Mouse (Mus musculus): Measurements from ENCODE around the gene H2-DMb2. TPM values are rescaled to one million over a fixed set of nuclear protein-coding genes. Genes with fewer than 3 reads are reported as not detected.

Gene H2-DMb2
- polyA plus RNA-seq, 1 experiment from 2014 or later: not detected

DNA sequence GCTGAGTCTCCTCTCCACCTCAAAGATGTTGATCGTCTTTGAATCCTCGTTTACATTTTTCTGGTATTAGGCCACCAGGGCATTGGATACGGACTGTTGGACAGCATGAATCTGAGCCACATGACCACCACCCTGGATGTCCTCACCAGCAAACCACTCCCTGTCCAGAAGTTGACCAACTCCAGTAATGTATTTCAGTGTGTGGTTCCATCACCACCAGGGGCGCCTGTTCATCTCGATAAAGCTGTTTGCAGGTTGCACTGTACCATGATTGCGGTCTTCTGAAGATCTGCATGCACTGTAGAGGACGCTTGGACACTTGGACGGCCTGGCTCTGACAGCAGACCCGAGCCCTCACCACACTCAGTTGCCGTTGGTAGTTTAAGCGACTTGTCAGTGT, 9.8 kb upstream of the H2-DMb2 start:
- Histone ChIP-seq H3K4me1 (ENCODE audit: control insufficient read depth, insufficient read depth, low read length) (no peaks in the 10 kb centered on the region), H3K4me2 (ENCODE audit: low read depth, low read length) (no peak overlapping the region), H3K9me3 (replicated peaks; ENCODE audit: control insufficient read depth, low read length) (no peaks in the 10 kb centered on the region), H3K27ac (replicated peaks; ENCODE audit: low read depth, low read length) (no peak overlapping the region), H3K27me3 (ENCODE audit: control insufficient read depth, insufficient read depth, low read length) (peaks cover 3% of the 10 kb centered on the region; the same call in 1 of the 2 replicates), H3K4me3 (ENCODE audit: low read depth, low read length) (no peak overlapping the region), H3K36me3 (replicated peaks; ENCODE audit: control insufficient read depth, insufficient read depth, low read depth, low read length) (no peaks in the 10 kb centered on the region), H3K9ac (replicated peaks; ENCODE audit: low read length) (no peak overlapping the region)
- ATAC-seq (replicated peaks; ENCODE audit: insufficient number of reproducible peaks, low FRiP score, low TSS enrichment, low read depth) (no peak), DNase-seq (ENCODE audit: low spot score) (no peak)
- WGBS: 81% methylated on average over 11 of the region's 11 CpGs

DNA sequence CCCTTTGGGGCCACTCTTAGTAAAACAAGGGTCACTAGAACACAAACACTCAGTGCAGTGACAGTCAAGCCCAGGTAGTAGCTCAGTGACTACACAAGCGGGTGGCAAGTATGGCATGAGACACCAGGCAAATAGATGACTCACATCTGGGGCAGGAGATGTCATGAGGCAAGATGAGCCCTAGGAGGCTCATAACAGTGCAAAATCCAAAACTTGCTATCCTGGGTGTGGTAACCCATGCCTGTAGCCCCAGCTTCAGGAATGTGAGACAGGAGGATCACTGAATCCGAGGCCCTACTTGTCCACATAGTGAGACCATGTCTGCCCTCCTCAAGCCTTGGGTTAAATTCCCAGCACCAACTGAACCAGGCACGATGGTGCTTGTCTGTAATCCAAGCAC, 8.7 kb upstream of the H2-DMb2 start:
- 90% methylated on average over 3 of the region's 3 CpGs for WGBS
- DNase-seq (ENCODE audit: low spot score): no peak
- no peak overlapping the region for H3K9ac ChIP-seq (replicated peaks; ENCODE audit: low read length)

GRCm38 (mm10) chr17:34135297-34136224, 7.5 kb upstream of the H2-DMb2 start:
- WGBS: 6% methylated on average over 31 of the region's 31 CpGs
- no peak overlapping the region for H3K27ac ChIP-seq (replicated peaks; ENCODE audit: low read depth, low read length)
- H3K9me3 ChIP-seq (replicated peaks; ENCODE audit: control insufficient read depth, low read length): no peaks in the 10 kb centered on the region
- H3K4me1 ChIP-seq (ENCODE audit: control insufficient read depth, insufficient read depth, low read length): no peaks in the 10 kb centered on the region
- H3K9ac ChIP-seq (replicated peaks; ENCODE audit: low read length): no peak overlapping the region
- ATAC-seq (replicated peaks; ENCODE audit: insufficient number of reproducible peaks, low FRiP score, low TSS enrichment, low read depth): peak; percentile 96
- peak overlapping the region; percentile 28 for H3K4me3 ChIP-seq (ENCODE audit: low read depth, low read length)
- peak overlapping the region; percentile 66 for H3K4me2 ChIP-seq (ENCODE audit: low read depth, low read length)
- DNase-seq (ENCODE audit: low spot score): peak; percentile 99
- no peaks in the 10 kb centered on the region for H3K36me3 ChIP-seq (replicated peaks; ENCODE audit: control insufficient read depth, insufficient read depth, low read depth, low read length)
- H3K27me3 ChIP-seq (ENCODE audit: control insufficient read depth, insufficient read depth, low read length): peaks cover 5% of the 10 kb centered on the region

More for the DNA sequence above, 8.7 kb upstream of the H2-DMb2 start:
- Histone ChIP-seq H3K4me2 (ENCODE audit: low read depth, low read length) (no peak overlapping the region), H3K4me1 (ENCODE audit: control insufficient read depth, insufficient read depth, low read length) (no peaks in the 10 kb centered on the region), H3K4me3 (ENCODE audit: low read depth, low read length) (no peak overlapping the region), H3K27me3 (ENCODE audit: control insufficient read depth, insufficient read depth, low read length) (peaks cover 5% of the 10 kb centered on the region), H3K9me3 (replicated peaks; ENCODE audit: control insufficient read depth, low read length) (no peaks in the 10 kb centered on the region), H3K36me3 (replicated peaks; ENCODE audit: control insufficient read depth, insufficient read depth, low read depth, low read length) (no peaks in the 10 kb centered on the region), H3K27ac (replicated peaks; ENCODE audit: low read depth, low read length) (no peak overlapping the region)
- no peak for ATAC-seq (replicated peaks; ENCODE audit: insufficient number of reproducible peaks, low FRiP score, low TSS enrichment, low read depth)

DNA sequence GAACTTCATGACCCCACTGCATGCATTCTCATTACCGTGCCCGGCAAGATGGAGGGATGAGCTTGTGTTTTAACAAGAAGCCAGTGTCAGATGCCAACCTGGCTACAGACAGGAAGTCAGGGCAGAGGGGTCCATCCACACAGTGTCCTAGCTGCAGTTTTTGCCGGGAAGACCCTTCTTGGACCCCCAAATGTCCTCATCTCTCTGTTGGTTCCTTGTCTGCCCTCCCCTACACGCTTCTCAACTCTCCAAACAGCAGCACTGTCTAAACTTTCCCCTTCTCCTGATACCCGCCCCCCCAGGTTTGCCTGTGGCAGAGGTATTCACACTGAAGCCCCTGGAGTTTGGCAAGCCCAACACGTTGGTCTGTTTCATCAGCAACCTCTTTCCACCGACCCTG, 5.5 kb upstream of the H2-DMb2 start:
- H3K27me3 ChIP-seq (ENCODE audit: control insufficient read depth, insufficient read depth, low read length): peaks cover 5% of the 10 kb centered on the region
- H3K9me3 ChIP-seq (replicated peaks; ENCODE audit: control insufficient read depth, low read length): no peaks in the 10 kb centered on the region
- no peaks in the 10 kb centered on the region for H3K36me3 ChIP-seq (replicated peaks; ENCODE audit: control insufficient read depth, insufficient read depth, low read depth, low read length)
- no peak for DNase-seq (ENCODE audit: low spot score)
- H3K27ac ChIP-seq (replicated peaks; ENCODE audit: low read depth, low read length): no peak overlapping the region
- 74% methylated on average over 7 of the region's 7 CpGs for WGBS
- no peak overlapping the region for H3K4me3 ChIP-seq (ENCODE audit: low read depth, low read length)
- no peak overlapping the region for H3K4me2 ChIP-seq (ENCODE audit: low read depth, low read length)
- ATAC-seq (replicated peaks; ENCODE audit: insufficient number of reproducible peaks, low FRiP score, low TSS enrichment, low read depth): no peak
- H3K9ac ChIP-seq (replicated peaks; ENCODE audit: low read length): no peak overlapping the region
- H3K4me1 ChIP-seq (ENCODE audit: control insufficient read depth, insufficient read depth, low read length): no peaks in the 10 kb centered on the region

DNA sequence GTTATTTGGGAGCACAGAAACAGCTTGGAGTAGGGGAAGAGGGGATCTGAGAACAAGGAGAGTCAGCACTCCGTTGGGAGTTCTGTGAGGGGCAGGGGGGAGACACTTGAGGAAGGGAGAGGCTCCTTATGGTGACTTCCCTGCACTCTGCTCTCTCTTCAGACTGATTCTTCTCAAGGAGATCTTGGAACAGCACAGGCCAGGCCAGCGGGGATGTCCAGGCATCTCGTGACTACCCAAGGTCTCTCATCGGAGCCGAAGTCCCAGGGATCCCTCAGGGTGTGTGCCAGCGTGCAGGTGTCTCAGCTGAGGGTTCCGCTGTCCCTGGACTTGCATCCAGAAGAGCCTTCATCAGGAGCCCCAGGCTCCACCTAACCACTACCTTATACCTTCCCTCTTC, 4.5 kb upstream of the H2-DMb2 start:
- Histone ChIP-seq H3K36me3 (replicated peaks; ENCODE audit: control insufficient read depth, insufficient read depth, low read depth, low read length) (no peaks in the 10 kb centered on the region), H3K4me2 (ENCODE audit: low read depth, low read length) (no peak overlapping the region), H3K27ac (replicated peaks; ENCODE audit: low read depth, low read length) (no peak overlapping the region), H3K9ac (replicated peaks; ENCODE audit: low read length) (no peak overlapping the region), H3K27me3 (ENCODE audit: control insufficient read depth, insufficient read depth, low read length) (peaks cover 5% of the 10 kb centered on the region), H3K4me1 (ENCODE audit: control insufficient read depth, insufficient read depth, low read length) (no peaks in the 10 kb centered on the region; the same call in 1 of the 2 replicates), H3K4me3 (ENCODE audit: low read depth, low read length) (no peak overlapping the region), H3K9me3 (replicated peaks; ENCODE audit: control insufficient read depth, low read length) (no peaks in the 10 kb centered on the region)
- WGBS: 78% methylated on average over 7 of the region's 7 CpGs
- DNase-seq (ENCODE audit: low spot score): no peak
- ATAC-seq (replicated peaks; ENCODE audit: insufficient number of reproducible peaks, low FRiP score, low TSS enrichment, low read depth): no peak

- no peaks in the 10 kb centered on the region; the same call in 1 of the 2 replicates for H3K4me1 ChIP-seq (ENCODE audit: control insufficient read depth, insufficient read depth, low read length)
- no peaks in the 10 kb centered on the region for H3K36me3 ChIP-seq (replicated peaks; ENCODE audit: control insufficient read depth, insufficient read depth, low read depth, low read length)
- no peak overlapping the region; the same call in 1 of the 2 replicates for H3K9ac ChIP-seq (replicated peaks; ENCODE audit: low read length)
- peak overlapping the region; percentile 29 for H3K4me3 ChIP-seq (ENCODE audit: low read depth, low read length)
- ATAC-seq (replicated peaks; ENCODE audit: insufficient number of reproducible peaks, low FRiP score, low TSS enrichment, low read depth) (no peak), DNase-seq (ENCODE audit: low spot score) (peak; percentile 74)
- H3K27ac ChIP-seq (replicated peaks; ENCODE audit: low read depth, low read length): no peak overlapping the region
- no peaks in the 10 kb centered on the region for H3K9me3 ChIP-seq (replicated peaks; ENCODE audit: control insufficient read depth, low read length)
- peaks cover 5% of the 10 kb centered on the region for H3K27me3 ChIP-seq (ENCODE audit: control insufficient read depth, insufficient read depth, low read length)
- peak overlapping the region; percentile 60 for H3K4me2 ChIP-seq (ENCODE audit: low read depth, low read length)
- 2% methylated on average over 16 of the region's 16 CpGs for WGBS
These were observed 3.7 kb upstream of the H2-DMb2 start for GRCm38 (mm10) chr17:34139416-34139815.

DNA sequence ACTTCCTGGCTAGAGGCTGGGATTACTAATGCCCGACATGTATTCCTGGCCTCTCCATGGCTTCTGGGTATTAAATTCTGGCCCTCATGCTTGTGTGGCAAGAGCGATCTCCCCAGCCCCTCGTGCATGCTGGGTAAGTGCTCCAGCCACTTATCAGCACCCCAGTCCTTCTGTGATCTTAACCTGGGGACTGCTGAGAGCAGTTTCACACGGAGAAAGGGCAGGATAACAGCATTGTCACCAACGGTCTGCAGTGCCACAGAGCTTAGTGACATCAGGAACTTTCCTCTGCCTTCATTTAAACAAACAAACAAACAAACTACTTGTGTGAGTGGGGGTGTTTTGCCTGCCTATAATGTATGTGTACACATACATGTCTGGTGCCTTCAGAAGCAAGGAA, 2.9 kb upstream of the H2-DMb2 start:
- Histone ChIP-seq H3K4me1 (ENCODE audit: control insufficient read depth, insufficient read depth, low read length) (no peaks in the 10 kb centered on the region; the same call in 1 of the 2 replicates), H3K27ac (replicated peaks; ENCODE audit: low read depth, low read length) (no peak overlapping the region), H3K9ac (replicated peaks; ENCODE audit: low read length) (no peak overlapping the region; the same call in 1 of the 2 replicates), H3K4me3 (ENCODE audit: low read depth, low read length) (no peak overlapping the region; the same call in 1 of the 2 replicates), H3K36me3 (replicated peaks; ENCODE audit: control insufficient read depth, insufficient read depth, low read depth, low read length) (no peaks in the 10 kb centered on the region), H3K9me3 (replicated peaks; ENCODE audit: control insufficient read depth, low read length) (no peaks in the 10 kb centered on the region), H3K4me2 (ENCODE audit: low read depth, low read length) (peak overlapping the region; percentile 60; the same call in 1 of the 2 replicates), H3K27me3 (ENCODE audit: control insufficient read depth, insufficient read depth, low read length) (peaks cover 5% of the 10 kb centered on the region)
- ATAC-seq (replicated peaks; ENCODE audit: insufficient number of reproducible peaks, low FRiP score, low TSS enrichment, low read depth): no peak
- no peak for DNase-seq (ENCODE audit: low spot score)
- WGBS: 10% methylated on average over 5 of the region's 5 CpGs

DNA sequence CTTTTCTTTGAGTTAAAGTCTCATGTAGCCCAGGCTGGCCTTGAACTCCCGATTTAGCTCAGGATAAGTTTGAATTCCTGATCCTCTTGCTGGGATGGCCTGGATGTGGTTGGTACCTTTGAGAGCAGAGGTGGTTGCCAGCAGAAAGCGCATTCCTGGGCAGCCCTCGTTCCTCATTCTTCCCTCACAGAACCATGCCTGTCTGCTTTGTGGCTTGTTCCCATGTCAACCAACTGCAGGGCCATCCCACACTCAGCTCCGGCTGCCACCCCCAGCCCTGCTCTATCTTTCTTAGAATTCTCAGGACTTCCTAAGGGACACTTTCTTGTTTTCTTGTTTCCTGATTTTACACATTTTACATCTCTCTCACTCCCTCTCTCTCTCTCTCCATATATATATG, 1.7 kb upstream of the H2-DMb2 start:
- H3K4me2 ChIP-seq (ENCODE audit: low read depth, low read length): no peak overlapping the region
- no peak overlapping the region for H3K4me3 ChIP-seq (ENCODE audit: low read depth, low read length)
- peaks cover 5% of the 10 kb centered on the region for H3K27me3 ChIP-seq (ENCODE audit: control insufficient read depth, insufficient read depth, low read length)
- WGBS: 60% methylated on average over 4 of the region's 4 CpGs
- H3K9me3 ChIP-seq (replicated peaks; ENCODE audit: control insufficient read depth, low read length): no peaks in the 10 kb centered on the region
- no peak overlapping the region for H3K9ac ChIP-seq (replicated peaks; ENCODE audit: low read length)
- H3K36me3 ChIP-seq (replicated peaks; ENCODE audit: control insufficient read depth, insufficient read depth, low read depth, low read length): no peaks in the 10 kb centered on the region
- ATAC-seq (replicated peaks; ENCODE audit: insufficient number of reproducible peaks, low FRiP score, low TSS enrichment, low read depth) (no peak), DNase-seq (ENCODE audit: low spot score) (no peak)
- no peak overlapping the region for H3K27ac ChIP-seq (replicated peaks; ENCODE audit: low read depth, low read length)
- no peaks in the 10 kb centered on the region; the same call in 1 of the 2 replicates for H3K4me1 ChIP-seq (ENCODE audit: control insufficient read depth, insufficient read depth, low read length)
